Mouse (Mus musculus) G1E (cell line): Measurements from ENCODE around the gene Stradb.

Experiments used
- CTCF ChIP-seq: IDR thresholded peaks from 2 replicates; pipeline ENCODE4 v1.5.1; 2012; ENCODE audit warnings: low read depth, low read length, inconsistent platforms, mixed read lengths
- GATA1 ChIP-seq: IDR thresholded peaks from 2 replicates; pipeline ENCODE4 v1.6.1; 2012; ENCODE audit warnings: borderline replicate concordance, low read length, inconsistent platforms, mixed read lengths
- POLR2AphosphoS5 ChIP-seq: IDR thresholded peaks from 2 replicates; pipeline ENCODE4 v1.6.1; 2012; ENCODE audit warnings: low read depth, low read length, inconsistent platforms; ENCODE audit not compliant: insufficient replicate concordance

GRCm38 (mm10) chr1:58956229-58956628 lies 17.1 kb upstream of the Stradb start:
- TF ChIP-seq CTCF (no peak), GATA1 (no peak), POLR2AphosphoS5 (no peak)
